Mouse (Mus musculus): ENCODE measurements around the gene Trp73. TPM values are rescaled to one million over a fixed set of nuclear protein-coding genes. Genes with fewer than 3 reads are reported as not detected.

Trp73 gene
- polyA plus RNA-seq, 1 experiment from 2014 or later, result 0.17 TPM

DNA sequence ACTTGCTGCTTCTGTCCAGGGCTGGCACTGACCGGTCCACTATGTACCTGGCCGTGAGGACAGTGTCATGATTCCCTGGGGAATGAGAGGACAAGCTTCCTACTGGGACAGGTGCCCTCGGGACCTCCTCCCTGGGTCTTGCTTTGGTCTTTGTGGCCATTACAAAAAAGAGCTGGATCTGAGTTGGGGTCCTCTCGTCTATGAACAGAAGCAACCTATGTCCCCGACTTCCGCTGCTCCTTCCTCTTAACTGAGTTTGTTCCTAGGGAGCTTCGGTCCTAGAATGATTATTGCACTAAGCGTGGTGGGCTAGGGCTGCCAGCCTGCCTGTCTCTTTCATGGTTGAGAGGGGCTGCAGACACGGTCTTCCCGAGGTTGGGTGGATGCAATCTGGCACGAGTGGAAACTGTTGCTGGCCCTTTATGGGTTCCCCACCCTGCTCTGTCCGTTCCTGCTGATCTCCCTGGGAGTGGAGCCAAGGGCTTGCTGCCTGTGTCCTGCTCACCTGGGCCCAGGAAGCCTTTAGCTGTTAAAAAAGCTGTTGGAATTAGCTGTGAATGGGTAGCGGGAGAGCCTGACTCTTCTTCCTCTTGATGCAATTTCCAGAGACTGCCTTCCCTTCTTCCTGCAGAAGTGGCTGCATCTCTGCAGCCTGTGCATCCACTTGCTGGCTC, 32.1 kb upstream of the Trp73 start:
- Histone ChIP-seq H3K27ac (ENCODE audit: low read depth) (no peak overlapping the region), H3K36me3 (ENCODE audit: insufficient read depth) (no peaks in the 10 kb centered on the region), H3K9me3 (ENCODE audit: low read depth, low read length) (no peaks in the 10 kb centered on the region), H3K9ac (peak overlapping the region; percentile 21; the same call in 1 of the 2 replicates), H3K4me3 (ENCODE audit: low read depth, low read length) (peak overlapping the region; percentile 52), H3K4me2 (peak overlapping the region; percentile 88), H3K4me1 (ENCODE audit: insufficient read depth) (0 out of 2 replicates have a peak, but pooled peaks cover 3% of the 10 kb centered on the region), H3K27me3 (ENCODE audit: insufficient read depth, low read length) (peaks cover 48% of the 10 kb centered on the region)
- WGBS, result 33% methylated on average over 13 of the region's 13 CpGs
- DNase-seq (no peak), ATAC-seq (ENCODE audit: insufficient read depth) (no peak)
- TF ChIP-seq CTCF (IDR thresholded peaks at IDR 0.05; ENCODE audit: low read depth), result no peak

GRCm38 (mm10) chr4:154171151-154171930, 31.3 kb upstream of the Trp73 start:
- 1% methylated on average over 37 of the region's 37 CpGs for WGBS
- Histone ChIP-seq H3K9ac (peak overlapping the region; percentile 21), H3K27me3 (ENCODE audit: insufficient read depth, low read length) (peaks cover 48% of the 10 kb centered on the region), H3K4me3 (ENCODE audit: low read depth, low read length) (peak overlapping the region; percentile 52), H3K27ac (ENCODE audit: low read depth) (no peak overlapping the region), H3K9me3 (ENCODE audit: low read depth, low read length) (no peaks in the 10 kb centered on the region), H3K4me1 (ENCODE audit: insufficient read depth) (0 out of 2 replicates have a peak, but pooled peaks cover 3% of the 10 kb centered on the region), H3K36me3 (ENCODE audit: insufficient read depth) (no peaks in the 10 kb centered on the region), H3K4me2 (peak overlapping the region; percentile 88)
- peak; percentile 30 for ATAC-seq (ENCODE audit: insufficient read depth)
- TF ChIP-seq CTCF (IDR thresholded peaks at IDR 0.05; ENCODE audit: low read depth), result no peak
- peak; percentile 36 for DNase-seq

- H3K9ac ChIP-seq, result peak within 1 kb of the TSS; percentile 23
- H3K4me1 ChIP-seq (ENCODE audit: insufficient read depth), result 0 out of 2 replicates have a peak, but pooled peaks cover 3% of the 10 kb centered on the region
- H3K9me3 ChIP-seq (ENCODE audit: low read depth, low read length), result no peaks in the 10 kb centered on the region
- DNase-seq (peak; percentile 72), ATAC-seq (ENCODE audit: insufficient read depth) (peak; percentile 78)
- peak within 1 kb of the TSS; percentile 52 for H3K4me3 ChIP-seq (ENCODE audit: low read depth, low read length)
- H3K27ac ChIP-seq (ENCODE audit: low read depth), result no peak within 1 kb of the TSS
- peak within 1 kb of the TSS; percentile 88 for H3K4me2 ChIP-seq
- peaks cover 48% of the 10 kb centered on the region for H3K27me3 ChIP-seq (ENCODE audit: insufficient read depth, low read length)
- no peak for TF ChIP-seq CTCF (IDR thresholded peaks at IDR 0.05; ENCODE audit: low read depth)
- under 1% methylated on average over 56 of the region's 61 CpGs for WGBS
- H3K36me3 ChIP-seq (ENCODE audit: insufficient read depth), result no peaks in the 10 kb centered on the region
Observed at GRCm38 (mm10) chr4:154170506-154171150, 30.6 kb upstream of the Trp73 start, which contains the start of gene Megf6. TSS of gene Megf6 (plus strand) at chr4:154170730.

GRCm38 (mm10) chr4:154170021-154170420, 30.0 kb upstream of the Trp73 start:
- H3K4me1 ChIP-seq (ENCODE audit: insufficient read depth), result 0 out of 2 replicates have a peak, but pooled peaks cover 3% of the 10 kb centered on the region
- peak overlapping the region; percentile 88 for H3K4me2 ChIP-seq
- 0 out of 2 replicates have a peak overlapping the region, but pooled peaks have one; percentile 23 for H3K9ac ChIP-seq
- DNase-seq (no peak), ATAC-seq (ENCODE audit: insufficient read depth) (peak; percentile 26; the same call in 1 of the 2 replicates)
- H3K27ac ChIP-seq (ENCODE audit: low read depth), result no peak overlapping the region
- peak overlapping the region; percentile 52 for H3K4me3 ChIP-seq (ENCODE audit: low read depth, low read length)
- H3K36me3 ChIP-seq (ENCODE audit: insufficient read depth), result no peaks in the 10 kb centered on the region
- 2% methylated on average over 15 of the region's 15 CpGs for WGBS
- TF ChIP-seq CTCF (IDR thresholded peaks at IDR 0.05; ENCODE audit: low read depth), result no peak
- no peaks in the 10 kb centered on the region for H3K9me3 ChIP-seq (ENCODE audit: low read depth, low read length)
- peaks cover 48% of the 10 kb centered on the region for H3K27me3 ChIP-seq (ENCODE audit: insufficient read depth, low read length)

DNA sequence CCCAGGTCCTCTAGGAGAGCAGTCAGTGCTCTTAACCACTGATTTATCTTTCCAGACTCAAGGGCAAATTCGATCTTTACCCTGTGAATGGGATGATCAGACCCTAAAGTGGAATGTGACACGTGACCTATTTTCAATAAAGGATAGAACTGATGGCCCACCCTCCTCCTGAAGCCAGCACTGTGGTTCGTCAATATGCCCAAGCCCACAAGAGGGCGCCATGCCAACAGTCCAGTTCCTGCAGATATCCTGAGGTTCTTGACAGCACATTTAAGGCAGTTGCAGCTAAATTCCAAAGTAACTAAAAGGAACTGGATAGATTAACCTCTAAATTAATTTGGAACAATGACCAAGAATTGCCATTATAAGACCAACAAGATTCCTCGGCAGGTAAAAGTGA, 27.0 kb upstream of the Trp73 start:
- H3K4me2 ChIP-seq, result no peak overlapping the region
- DNase-seq, result peak; percentile 82
- 0 out of 2 replicates have a peak, but pooled peaks cover 3% of the 10 kb centered on the region for H3K4me1 ChIP-seq (ENCODE audit: insufficient read depth)
- no peak overlapping the region for H3K4me3 ChIP-seq (ENCODE audit: low read depth, low read length)
- no peak overlapping the region for H3K9ac ChIP-seq
- H3K36me3 ChIP-seq (ENCODE audit: insufficient read depth), result no peaks in the 10 kb centered on the region
- H3K27me3 ChIP-seq (ENCODE audit: insufficient read depth, low read length), result peaks cover 36% of the 10 kb centered on the region
- ATAC-seq (ENCODE audit: insufficient read depth), result no peak
- peak; percentile 79 for TF ChIP-seq CTCF (IDR thresholded peaks at IDR 0.05; ENCODE audit: low read depth)
- 25% methylated on average over 5 of the region's 5 CpGs for WGBS
- H3K27ac ChIP-seq (ENCODE audit: low read depth), result no peak overlapping the region
- H3K9me3 ChIP-seq (ENCODE audit: low read depth, low read length), result no peaks in the 10 kb centered on the region

DNA sequence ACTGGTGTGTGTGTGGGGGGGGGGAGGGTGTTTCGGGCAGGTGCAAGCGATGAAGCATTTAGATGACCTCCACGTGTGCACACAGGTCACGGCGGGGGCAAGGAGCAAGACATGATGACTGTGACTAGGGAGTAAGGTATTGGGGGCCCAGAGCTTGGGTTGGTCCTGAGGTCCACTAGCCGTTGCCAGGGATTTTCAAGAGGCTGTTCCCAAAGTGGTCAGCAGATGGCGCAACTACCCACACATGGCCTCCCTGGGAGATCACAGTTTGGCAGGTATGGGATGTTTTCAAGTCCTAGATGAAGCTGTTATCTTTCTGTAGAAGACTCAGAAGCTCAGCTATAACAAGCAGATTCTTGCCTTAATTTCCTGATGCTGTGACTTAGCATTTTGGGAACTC, 23.3 kb upstream of the Trp73 start:
- Histone ChIP-seq H3K27ac (ENCODE audit: low read depth) (no peak overlapping the region), H3K27me3 (ENCODE audit: insufficient read depth, low read length) (no peaks in the 10 kb centered on the region), H3K4me3 (ENCODE audit: low read depth, low read length) (no peak overlapping the region), H3K9ac (no peak overlapping the region), H3K4me2 (no peak overlapping the region), H3K36me3 (ENCODE audit: insufficient read depth) (peaks cover 7% of the 10 kb centered on the region), H3K4me1 (ENCODE audit: insufficient read depth) (peaks cover 6% of the 10 kb centered on the region), H3K9me3 (ENCODE audit: low read depth, low read length) (no peaks in the 10 kb centered on the region)
- ATAC-seq (ENCODE audit: insufficient read depth) (no peak), DNase-seq (peak; percentile 92)
- TF ChIP-seq CTCF (IDR thresholded peaks at IDR 0.05; ENCODE audit: low read depth), result peak; percentile 86
- WGBS, result 12% methylated on average over 7 of the region's 7 CpGs
